ENCODE assay signal across 8 mouse cellular contexts in the genomic region with DNA sequence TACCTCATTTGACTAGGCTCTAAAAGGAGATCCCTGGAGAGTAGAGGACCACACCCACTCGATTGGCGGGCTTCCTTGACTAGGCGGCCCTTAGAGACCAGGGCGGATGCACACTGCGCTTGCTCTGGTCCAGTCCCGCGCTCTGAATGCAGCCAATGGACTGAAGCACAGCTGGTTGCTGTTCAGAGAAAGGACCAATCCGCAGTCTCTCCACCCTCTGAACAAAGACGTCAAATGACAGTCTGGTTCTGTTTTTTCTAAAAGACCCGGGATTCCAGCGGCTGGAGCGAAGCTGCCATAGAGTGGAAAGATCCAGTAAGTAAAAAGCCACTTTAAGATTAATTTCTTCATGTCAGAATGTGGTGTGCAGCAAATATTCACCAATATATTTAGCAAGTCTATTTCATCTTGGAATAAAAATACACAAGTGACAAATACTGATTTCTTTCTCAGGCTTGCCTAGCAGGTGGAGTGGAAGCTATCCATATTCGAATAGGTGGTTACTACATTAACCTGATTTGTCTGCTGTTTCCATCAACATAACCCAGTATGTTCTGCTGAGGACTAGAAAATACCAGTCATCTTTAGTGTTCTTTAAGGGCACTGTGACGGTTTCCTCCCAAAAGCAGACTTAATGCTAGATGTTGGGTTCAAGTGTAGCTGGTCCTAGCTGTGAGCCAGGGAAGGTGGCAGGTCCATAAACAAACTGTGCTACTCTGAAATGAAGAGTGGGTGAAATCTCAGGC. TPM values are rescaled to one million over a fixed set of nuclear protein-coding genes. Genes with fewer than 3 reads are reported as not detected.
A peak's percentile ranks its signal among the peaks of the same experiment; 100 is the strongest.
DNase-seq lines count a peak whose midpoint lies in the region; ATAC-seq lines count a peak whose summit lies in the region.

No protein-coding gene starts in this region.

- 8% methylated on average over 14 of the region's 14 CpGs for WGBS in embryonic facial prominence, embryonic 12.5 days
- 12% methylated on average over 14 of the region's 14 CpGs for WGBS in limb, embryonic 12.5 days
- WGBS in midbrain, embryonic 14.5 days: 4% methylated on average over 14 of the region's 14 CpGs

- DNase-seq in cerebellum, adult 8-10 months: no peak
- peak; percentile 94 to 97 for DNase-seq in heart, adult 18-20 months
- peak; percentile 78 for DNase-seq in kidney, adult 18-20 months
- peak; percentile 92 for DNase-seq in midbrain, embryonic 14.5 days
- peak; percentile 83 for DNase-seq in spleen, adult 12 weeks (ENCODE audit: low spot score)

- H3K4me1 ChIP-seq in embryonic facial prominence, embryonic 12.5 days: peaks cover 8% of the 10 kb centered on the region; the same call in 1 of the 2 replicates
- peaks cover 10% of the 10 kb centered on the region for H3K4me1 ChIP-seq in limb, embryonic 12.5 days (replicated peaks)
- H3K4me1 ChIP-seq in midbrain, embryonic 14.5 days (ENCODE audit: control insufficient read depth, insufficient read depth, low read length): peaks cover 9% of the 10 kb centered on the region; the same call in 1 of the 2 replicates

- peak overlapping the region; percentile 24; the same call in 1 of the 2 replicates for H3K27ac ChIP-seq in embryonic facial prominence, embryonic 12.5 days
- H3K27ac ChIP-seq in limb, embryonic 12.5 days: 0 out of 2 replicates have a peak overlapping the region, but pooled peaks have one; percentile 5
- H3K27ac ChIP-seq in midbrain, embryonic 14.5 days (replicated peaks; ENCODE audit: low read depth, low read length): 0 out of 2 replicates have a peak overlapping the region, but pooled peaks have one; percentile 34

- no peaks in the 10 kb centered on the region for H3K9me3 ChIP-seq in embryonic facial prominence, embryonic 12.5 days
- H3K9me3 ChIP-seq in limb, embryonic 12.5 days: no peaks in the 10 kb centered on the region
- no peaks in the 10 kb centered on the region for H3K9me3 ChIP-seq in midbrain, embryonic 14.5 days (ENCODE audit: control insufficient read depth, low read length)

- H3K9ac ChIP-seq in embryonic facial prominence, embryonic 12.5 days: peak overlapping the region; percentile 32
- H3K9ac ChIP-seq in limb, embryonic 12.5 days (replicated peaks): peak overlapping the region; percentile 8; the same call in 1 of the 2 replicates
- peak overlapping the region; percentile 50 for H3K9ac ChIP-seq in midbrain, embryonic 14.5 days (replicated peaks; ENCODE audit: low read length)

- H3K4me2 ChIP-seq in embryonic facial prominence, embryonic 12.5 days (replicated peaks): peak overlapping the region; percentile 63
- H3K4me2 ChIP-seq in limb, embryonic 12.5 days: peak overlapping the region; percentile 50
- peak overlapping the region; percentile 55 for H3K4me2 ChIP-seq in midbrain, embryonic 14.5 days (ENCODE audit: low read length)

- H3K4me3 ChIP-seq in embryonic facial prominence, embryonic 12.5 days: peak overlapping the region; percentile 37
- peak overlapping the region; percentile 35 for H3K4me3 ChIP-seq in limb, embryonic 12.5 days (replicated peaks)
- peak overlapping the region; percentile 29 for H3K4me3 ChIP-seq in midbrain, embryonic 14.5 days (replicated peaks; ENCODE audit: low read depth, low read length)

- no peaks in the 10 kb centered on the region for H3K27me3 ChIP-seq in embryonic facial prominence, embryonic 12.5 days
- no peaks in the 10 kb centered on the region for H3K27me3 ChIP-seq in limb, embryonic 12.5 days
- no peaks in the 10 kb centered on the region for H3K27me3 ChIP-seq in midbrain, embryonic 14.5 days (ENCODE audit: control insufficient read depth, insufficient read depth, low read length)

- H3K36me3 ChIP-seq in embryonic facial prominence, embryonic 12.5 days: peaks cover 6% of the 10 kb centered on the region; the same call in 1 of the 2 replicates
- H3K36me3 ChIP-seq in limb, embryonic 12.5 days: 0 out of 2 replicates have a peak, but pooled peaks cover 14% of the 10 kb centered on the region
- H3K36me3 ChIP-seq in midbrain, embryonic 14.5 days (ENCODE audit: control insufficient read depth, insufficient read depth, low read length): no peaks in the 10 kb centered on the region

- 0 out of 2 replicates have a peak, but pooled peaks have one; percentile 56 for ATAC-seq in cerebellum, adult (ENCODE audit: insufficient number of reproducible peaks, low FRiP score, low TSS enrichment)
- peak; percentile 100 for ATAC-seq in embryonic facial prominence, embryonic 12.5 days (ENCODE audit: insufficient number of reproducible peaks, insufficient read depth, low FRiP score, low TSS enrichment)
- ATAC-seq in limb, embryonic 12.5 days (ENCODE audit: insufficient number of reproducible peaks, insufficient read depth, low FRiP score, low TSS enrichment, low read depth): peak; percentile 91
- peak; percentile 99 for ATAC-seq in midbrain, embryonic 14.5 days (ENCODE audit: low FRiP score, low TSS enrichment)

RNA-seq across cellular contexts. Expression of a gene that starts 26.3 kb away (rescaled TPM):
- polyA plus RNA-seq in embryonic facial prominence, embryonic 12.5 days (2016; fragmentation: Nextera tagmentation; extraction: Ambion mirVana): 0.06 and 0.10 TPM in 2 replicates
- total RNA-seq in heart, adult 18-20 months (2021): not detected
- not detected in 2 replicates for polyA plus RNA-seq in limb, embryonic 12.5 days (2016; fragmentation: Nextera tagmentation; extraction: Ambion mirVana)
- 0.12 TPM in 1 of 2 replicates, not detected in the other for polyA plus RNA-seq in midbrain, embryonic 14.5 days (2014; fragmentation: Nextera tagmentation; extraction: Ambion mirVana)

RNA-seq across cellular contexts. Expression of a gene that starts 27.9 kb away (rescaled TPM):
- polyA plus RNA-seq in embryonic facial prominence, embryonic 12.5 days (2016; fragmentation: Nextera tagmentation; extraction: Ambion mirVana): 21.6 and 23.4 TPM in 2 replicates
- 1 to 10 TPM; 4.9 to 5.6 TPM for total RNA-seq in heart, adult 18-20 months (2021)
- polyA plus RNA-seq in limb, embryonic 12.5 days (2016; fragmentation: Nextera tagmentation; extraction: Ambion mirVana): 18.4 and 20.2 TPM in 2 replicates
- 4.5 and 8.3 TPM in 2 replicates for polyA plus RNA-seq in midbrain, embryonic 14.5 days (2014; fragmentation: Nextera tagmentation; extraction: Ambion mirVana)

RNA-seq across cellular contexts. Expression of a gene that starts 59.7 kb away (rescaled TPM):
- polyA plus RNA-seq in embryonic facial prominence, embryonic 12.5 days (2016; fragmentation: Nextera tagmentation; extraction: Ambion mirVana): not detected in 2 replicates
- total RNA-seq in heart, adult 18-20 months (2021): not detected
- polyA plus RNA-seq in limb, embryonic 12.5 days (2016; fragmentation: Nextera tagmentation; extraction: Ambion mirVana): not detected in 2 replicates
- polyA plus RNA-seq in midbrain, embryonic 14.5 days (2014; fragmentation: Nextera tagmentation; extraction: Ambion mirVana): not detected in 2 replicates
